Mouse (Mus musculus) limb, embryonic 11.5 days (tissue): ENCODE measurements around the gene Slc19a2. TPM values are rescaled to one million over a fixed set of nuclear protein-coding genes. Genes with fewer than 3 reads are reported as not detected.

Experiments
- ATAC-seq: fragments of 200-750 bp; cut with Nextera tagmentation; 2 replicates; pipeline ENCODE4 v1.8.0; 2017; ENCODE audit warnings: low read depth; ENCODE audit not compliant: insufficient number of reproducible peaks, low FRiP score, low TSS enrichment
- DNase-seq: peaks from one replicate; pipeline ENCODE4 v3.0.0-alpha.2; 2015; ENCODE audit warnings: low spot score
- H3K27ac ChIP-seq: fragments of 300-500 bp; sonication (generic); replicated peaks from 2 replicates; pipeline ENCODE4 v1.5.1; 2014; ENCODE audit warnings: low read depth, mild to moderate bottlenecking, low read length
- H3K27me3 ChIP-seq: fragments of 300-500 bp; sonication (generic); 2 replicates; pipeline ENCODE4 v1.6.1; 2014; ENCODE audit warnings: mild to moderate bottlenecking, low read length, mixed read lengths; ENCODE audit not compliant: control insufficient read depth, insufficient read depth
- H3K36me3 ChIP-seq: fragments of 300-500 bp; sonication (generic); 2 replicates; pipeline ENCODE4 v1.6.1; 2014; ENCODE audit warnings: mild to moderate bottlenecking, low read length, moderate library complexity, mixed read lengths; ENCODE audit not compliant: control insufficient read depth, insufficient read depth
- H3K4me1 ChIP-seq: fragments of 300-500 bp; sonication (generic); 2 replicates; pipeline ENCODE4 v1.6.1; 2014; ENCODE audit warnings: low read length, mixed read lengths; ENCODE audit not compliant: control insufficient read depth, insufficient read depth
- H3K4me2 ChIP-seq: fragments of 300-500 bp; sonication (generic); 2 replicates; pipeline ENCODE4 v1.6.1; 2014; ENCODE audit warnings: low read depth, mild to moderate bottlenecking, moderate library complexity; ENCODE audit not compliant: severe bottlenecking
- H3K4me3 ChIP-seq: fragments of 300-500 bp; sonication (generic); 2 replicates; pipeline ENCODE4 v1.5.1; 2014; ENCODE audit warnings: low read depth, low read length
- H3K9ac ChIP-seq: fragments of 300-500 bp; sonication (generic); 2 replicates; pipeline ENCODE4 v1.6.1; 2014; ENCODE audit warnings: mild to moderate bottlenecking, low read length
- H3K9me3 ChIP-seq: fragments of 300-500 bp; sonication (generic); 2 replicates; pipeline ENCODE4 v1.6.1; 2016; ENCODE audit warnings: low read length; ENCODE audit not compliant: control insufficient read depth
- WGBS: fragments of 180-500 bp; shearing (Covaris S2); extraction: QIAGEN DNeasy Blood & Tissue Kit; methylation state at CpG from one replicate; pipeline ENCODE4 v1.1.7; 2014; 5-methylcytosine and 5-hydroxymethylcytosine counted together
- polyA plus RNA-seq: library from polyadenylated mRNA; unstranded; fragments of >200 nt; fragmentation: Nextera tagmentation; extraction: Ambion mirVana; gene quantifications from 2 replicates; pipeline ENCODE4 v1.2.1, GENCODE M21; 2014

The Slc19a2 gene
- polyA plus RNA-seq: 8.5 and 10.2 TPM in 2 replicates

DNA sequence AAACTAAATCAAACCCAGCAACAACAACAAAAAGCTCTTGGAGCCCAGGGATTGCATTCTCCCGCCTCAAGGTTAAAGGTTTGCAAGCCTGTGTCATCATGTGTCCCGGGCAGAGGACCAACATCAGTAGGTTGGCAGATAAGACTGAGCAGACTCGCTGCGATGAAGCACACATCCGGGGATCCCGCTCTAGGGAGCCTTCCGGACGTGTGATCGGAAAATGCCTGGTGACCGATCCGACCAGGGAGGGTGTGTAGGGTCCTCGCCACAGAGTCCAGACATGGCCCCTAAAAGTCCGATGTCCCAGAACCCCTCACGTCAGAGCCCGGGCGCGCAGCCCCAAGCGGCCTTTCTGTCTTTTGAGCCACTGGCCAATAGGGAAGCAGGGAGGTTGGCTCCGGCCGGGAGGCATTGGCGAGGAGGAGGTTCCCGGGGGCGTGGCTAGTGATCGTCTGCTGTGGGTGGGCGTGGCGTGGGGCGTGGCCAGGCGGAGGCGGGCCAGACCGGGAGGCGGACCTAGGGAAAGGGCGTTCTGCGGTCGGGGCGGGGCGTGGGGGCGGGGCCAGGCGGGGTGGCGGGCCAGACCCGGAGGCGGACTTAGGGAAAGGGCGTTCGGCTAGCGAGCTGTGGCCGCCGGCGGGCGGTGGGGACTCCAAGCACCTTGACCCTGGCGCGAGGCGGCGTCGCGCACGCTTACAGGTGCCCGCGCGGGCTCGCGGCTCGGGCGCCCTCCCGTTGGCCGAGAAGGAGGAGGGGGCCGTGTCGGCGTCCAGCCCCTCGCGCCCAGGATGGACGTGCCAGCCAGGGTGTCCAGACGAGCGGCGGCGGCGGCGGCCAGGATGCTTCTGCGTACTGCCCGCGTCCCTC is at the start of gene Slc19a2:
Slc19a2 (plus strand) TSS at position 582 of the 867 bp plus-strand sequence.
- peak within 1 kb of the TSS; percentile 63 for H3K9ac ChIP-seq
- H3K4me3 ChIP-seq: peak within 1 kb of the TSS; percentile 66
- ATAC-seq (peak; percentile 96), DNase-seq (peak; percentile 100)
- H3K27me3 ChIP-seq: no peaks in the 10 kb centered on the region
- no peaks in the 10 kb centered on the region for H3K36me3 ChIP-seq
- peak within 1 kb of the TSS; percentile 86 for H3K4me2 ChIP-seq
- H3K4me1 ChIP-seq: peaks cover 14% of the 10 kb centered on the region
- no peaks in the 10 kb centered on the region for H3K9me3 ChIP-seq
- WGBS: under 1% methylated on average over 50 of the region's 79 CpGs
- H3K27ac ChIP-seq: no peak within 1 kb of the TSS

DNA sequence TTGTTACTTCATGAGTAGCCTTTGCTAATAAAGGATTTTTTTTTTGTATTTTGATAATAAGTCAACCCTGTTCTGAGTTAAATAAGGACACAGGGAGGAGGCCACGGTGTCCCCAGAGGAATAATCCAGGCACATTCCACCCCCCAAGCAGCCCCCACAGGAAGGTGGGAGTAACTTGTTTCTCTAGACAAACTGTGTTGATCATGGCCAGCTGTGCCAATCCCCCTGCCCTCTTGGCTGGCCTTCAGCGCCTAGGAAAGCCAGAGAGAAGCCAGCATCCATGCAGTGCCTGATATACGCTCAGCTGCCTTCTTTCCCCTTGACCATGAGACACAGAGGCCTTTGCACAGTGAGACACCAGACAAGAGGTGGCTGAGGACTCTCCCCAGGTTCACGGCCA is 49.3 kb upstream of the Slc19a2 start:
- Histone ChIP-seq H3K36me3 (no peaks in the 10 kb centered on the region), H3K9me3 (no peaks in the 10 kb centered on the region), H3K4me2 (no peak overlapping the region), H3K27me3 (no peaks in the 10 kb centered on the region), H3K4me3 (no peak overlapping the region), H3K27ac (no peak overlapping the region), H3K4me1 (no peaks in the 10 kb centered on the region), H3K9ac (no peak overlapping the region)
- ATAC-seq (no peak), DNase-seq (no peak)
- WGBS: 90% methylated on average over 4 of the region's 4 CpGs

- no peaks in the 10 kb centered on the region for H3K36me3 ChIP-seq
- H3K4me3 ChIP-seq: no peak overlapping the region
- no peaks in the 10 kb centered on the region for H3K4me1 ChIP-seq
- no peak for DNase-seq
- no peak overlapping the region for H3K27ac ChIP-seq
- H3K9me3 ChIP-seq: no peaks in the 10 kb centered on the region
- WGBS: 86% methylated on average over 2 of the region's 2 CpGs
- no peak overlapping the region for H3K4me2 ChIP-seq
- H3K9ac ChIP-seq: no peak overlapping the region
- no peak for ATAC-seq
- H3K27me3 ChIP-seq: no peaks in the 10 kb centered on the region
Measured at GRCm38 (mm10) chr1:164208437-164208836, 40.4 kb upstream of the Slc19a2 start.

GRCm38 (mm10) chr1:164210899-164211298 is 37.9 kb upstream of the Slc19a2 start:
- Histone ChIP-seq H3K9ac (no peak overlapping the region), H3K4me3 (no peak overlapping the region), H3K4me1 (no peaks in the 10 kb centered on the region), H3K36me3 (no peaks in the 10 kb centered on the region), H3K9me3 (no peaks in the 10 kb centered on the region), H3K4me2 (no peak overlapping the region), H3K27ac (no peak overlapping the region), H3K27me3 (no peaks in the 10 kb centered on the region)
- 81% methylated on average over 4 of the region's 4 CpGs for WGBS
- DNase-seq (no peak), ATAC-seq (no peak)

DNA sequence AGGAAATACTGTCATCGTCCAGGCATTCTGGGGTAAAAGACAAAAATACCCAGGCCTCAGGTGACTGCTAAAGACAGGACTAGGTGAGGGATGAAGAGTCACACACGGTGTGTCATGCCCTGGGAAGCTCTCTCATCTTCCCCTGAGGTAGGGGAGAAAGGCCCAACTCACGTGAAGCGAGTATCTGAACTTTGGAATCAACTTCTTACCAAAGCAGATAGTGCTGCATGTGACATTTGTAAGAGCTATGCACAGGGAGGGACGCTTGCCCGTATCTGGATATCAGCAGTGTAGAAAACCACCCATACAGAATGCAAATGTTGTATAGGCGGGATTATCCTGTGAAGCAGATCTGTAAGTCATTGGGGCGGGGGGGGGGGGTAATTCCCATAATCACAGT is 36.2 kb upstream of the Slc19a2 start:
- ATAC-seq (no peak), DNase-seq (no peak)
- no peaks in the 10 kb centered on the region for H3K27me3 ChIP-seq
- WGBS: 84% methylated on average over 8 of the region's 8 CpGs
- H3K9ac ChIP-seq: no peak overlapping the region
- no peak overlapping the region for H3K27ac ChIP-seq
- no peak overlapping the region for H3K4me3 ChIP-seq
- H3K36me3 ChIP-seq: no peaks in the 10 kb centered on the region
- no peaks in the 10 kb centered on the region for H3K4me1 ChIP-seq
- H3K9me3 ChIP-seq: no peaks in the 10 kb centered on the region
- H3K4me2 ChIP-seq: no peak overlapping the region

DNA sequence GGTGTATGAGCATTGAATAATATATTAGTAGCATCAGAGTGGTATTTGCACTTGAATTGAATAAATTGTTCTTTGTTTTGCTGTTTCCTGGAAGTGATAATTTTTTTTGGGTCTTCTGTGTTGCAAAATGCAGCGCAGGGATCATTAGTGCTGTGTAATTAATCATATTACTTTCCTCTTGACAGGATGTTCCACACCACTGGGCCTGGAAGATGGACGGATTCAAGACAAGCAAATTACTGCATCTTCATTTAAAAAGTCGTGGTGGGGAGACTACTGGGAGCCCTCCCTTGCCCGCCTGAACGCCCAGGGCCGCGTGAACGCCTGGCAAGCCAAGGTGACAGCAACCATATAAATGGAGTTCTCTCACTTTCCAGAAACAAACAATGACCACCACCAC is 34.7 kb upstream of the Slc19a2 start:
- Histone ChIP-seq H3K4me2 (no peak overlapping the region), H3K4me1 (no peaks in the 10 kb centered on the region), H3K9me3 (no peaks in the 10 kb centered on the region), H3K4me3 (no peak overlapping the region), H3K27ac (no peak overlapping the region), H3K36me3 (no peaks in the 10 kb centered on the region), H3K9ac (no peak overlapping the region), H3K27me3 (no peaks in the 10 kb centered on the region)
- WGBS: 55% methylated on average over 8 of the region's 8 CpGs
- ATAC-seq (no peak), DNase-seq (no peak)

DNA sequence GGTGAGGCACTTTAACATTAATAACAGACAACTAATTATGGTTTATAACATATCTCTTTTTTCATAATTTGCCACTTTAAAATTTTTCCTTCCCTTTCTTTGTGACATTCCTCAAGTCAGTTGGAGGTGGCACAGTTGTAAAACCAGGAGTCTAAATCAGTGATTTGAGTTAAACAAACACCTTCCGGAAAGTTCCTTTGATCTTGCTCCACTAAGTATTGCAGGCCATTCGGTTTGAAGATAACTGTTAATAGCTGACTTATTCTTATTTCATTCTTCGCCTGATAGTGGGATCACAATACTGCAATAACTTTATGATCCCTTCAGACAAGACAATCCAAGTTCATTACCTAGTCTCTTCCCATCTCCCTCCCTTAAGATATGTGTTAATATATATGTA is 33.7 kb upstream of the Slc19a2 start:
- Histone ChIP-seq H3K9me3 (no peaks in the 10 kb centered on the region), H3K4me1 (no peaks in the 10 kb centered on the region), H3K9ac (no peak overlapping the region), H3K27ac (no peak overlapping the region), H3K4me2 (no peak overlapping the region), H3K4me3 (no peak overlapping the region), H3K27me3 (no peaks in the 10 kb centered on the region), H3K36me3 (no peaks in the 10 kb centered on the region)
- ATAC-seq (no peak), DNase-seq (no peak)
- 71% methylated on average over 3 of the region's 3 CpGs for WGBS

- WGBS: 85% methylated on average over 6 of the region's 6 CpGs
- DNase-seq: no peak
- Histone ChIP-seq H3K4me3 (no peak overlapping the region), H3K9ac (no peak overlapping the region), H3K36me3 (no peaks in the 10 kb centered on the region), H3K4me2 (no peak overlapping the region), H3K27me3 (no peaks in the 10 kb centered on the region), H3K9me3 (no peaks in the 10 kb centered on the region), H3K4me1 (no peaks in the 10 kb centered on the region), H3K27ac (no peak overlapping the region)
- ATAC-seq: no peak
Measured at GRCm38 (mm10) chr1:164215540-164215939, 33.3 kb upstream of the Slc19a2 start.
